Mouse (Mus musculus) liver, postnatal 0 days (tissue): ENCODE results near the gene Smarcd3.

Source experiments
- CTCF ChIP-seq: sonication (generic); IDR thresholded peaks from 2 replicates; pipeline ENCODE4 v1.5.1; 2016; ENCODE audit warnings: antibody characterized with exemption, low read depth
- EP300 ChIP-seq: IDR thresholded peaks from 2 replicates; pipeline ENCODE4 v1.6.1; 2016; ENCODE audit warnings: antibody characterized with exemption, low read depth, mild to moderate bottlenecking

DNA sequence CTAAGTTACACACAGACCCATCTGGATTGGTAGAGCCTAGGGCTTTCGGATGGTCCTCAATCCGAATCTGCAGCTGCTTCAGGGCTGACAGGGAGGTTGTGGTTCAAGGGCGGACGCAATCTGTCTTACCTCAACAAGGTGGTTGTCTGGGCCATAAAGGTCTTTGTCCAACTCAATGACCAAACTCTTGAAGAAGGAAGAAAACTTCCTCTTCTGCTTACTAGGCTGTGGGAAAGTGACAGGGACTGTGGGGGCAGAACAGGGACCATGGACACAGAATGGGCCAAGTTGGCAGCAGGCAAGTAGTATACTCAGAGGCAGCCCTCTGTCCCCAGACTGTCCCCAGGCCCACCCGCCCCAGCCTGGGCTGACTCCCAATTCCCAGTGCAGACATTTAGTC lies 28.9 kb downstream of the Smarcd3 start:
- TF ChIP-seq CTCF: no peak
- no peak for TF ChIP-seq EP300
